Mouse (Mus musculus) heart, postnatal 0 days (tissue): ENCODE data around the gene A830005F24Rik. TPM values are rescaled to one million over a fixed set of nuclear protein-coding genes. Genes with fewer than 3 reads are reported as not detected.

Experiments used
- ATAC-seq: fragments of 200-750 bp; cut with Nextera tagmentation; 2 replicates; pipeline ENCODE4 v1.8.0; 2017; ENCODE audit warnings: low read depth, moderate number of reproducible peaks, moderate library complexity; ENCODE audit not compliant: insufficient read depth
- DNase-seq: peaks from one replicate; pipeline ENCODE4 v3.0.0-alpha.2; 2016; ENCODE audit warnings: low spot score
- H3K27ac ChIP-seq: fragments of 300-500 bp; sonication (generic); 2 replicates; pipeline ENCODE4 v1.5.1; 2014; ENCODE audit warnings: low read depth, mild to moderate bottlenecking
- H3K27me3 ChIP-seq: fragments of 300-500 bp; sonication (generic); 2 replicates; pipeline ENCODE4 v1.6.1; 2014; ENCODE audit warnings: low read length, mixed read lengths; ENCODE audit not compliant: control insufficient read depth, insufficient read depth
- H3K36me3 ChIP-seq: fragments of 300-500 bp; sonication (generic); replicated peaks from 2 replicates; pipeline ENCODE4 v1.6.1; 2014; ENCODE audit warnings: low read length, mixed read lengths; ENCODE audit not compliant: control insufficient read depth, insufficient read depth
- H3K4me1 ChIP-seq: fragments of 300-500 bp; sonication (generic); 2 replicates; pipeline ENCODE4 v1.6.1; 2014; ENCODE audit warnings: antibody characterized with exemption; ENCODE audit not compliant: control insufficient read depth, insufficient read depth
- H3K4me2 ChIP-seq: fragments of 300-500 bp; sonication (generic); 2 replicates; pipeline ENCODE4 v1.6.1; 2014; ENCODE audit warnings: low read depth, mild to moderate bottlenecking, low read length, moderate library complexity
- H3K4me3 ChIP-seq: fragments of 300-500 bp; sonication (generic); 2 replicates; pipeline ENCODE4 v1.5.1; 2014; ENCODE audit warnings: low read depth, low read length
- H3K9ac ChIP-seq: fragments of 300-500 bp; sonication (generic); replicated peaks from 2 replicates; pipeline ENCODE4 v1.6.1; 2014; ENCODE audit warnings: low read depth, low read length, mixed read lengths
- H3K9me3 ChIP-seq: fragments of 300-500 bp; sonication (generic); replicated peaks from 2 replicates; pipeline ENCODE4 v1.6.1; 2016; ENCODE audit warnings: low read length; ENCODE audit not compliant: control insufficient read depth
- CTCF ChIP-seq: IDR thresholded peaks from 2 replicates; pipeline ENCODE4 v1.5.1; 2016; ENCODE audit warnings: antibody characterized with exemption, control low read depth, low read depth
- EP300 ChIP-seq: IDR thresholded peaks from 2 replicates; pipeline ENCODE4 v1.6.1; 2016; ENCODE audit warnings: antibody characterized with exemption, low read depth
- WGBS: fragments of 180-500 bp; shearing (Covaris S2); extraction: QIAGEN DNeasy Blood & Tissue Kit; methylation state at CpG from one replicate; pipeline ENCODE4 v1.1.7; 2014; 5-methylcytosine and 5-hydroxymethylcytosine counted together
- microRNA counts: library from miRNA; unstranded; fragments of <30 nt; microRNA quantifications from one replicate; lab custom pipeline; 2015
- microRNA-seq: library from miRNA; unstranded; fragments of <30 nt; microRNA quantifications from one replicate; pipeline ENCODE4, GENCODE M21; 2016
- polyA plus RNA-seq: library from polyadenylated mRNA; unstranded; fragments of >200 nt; fragmentation: Nextera tagmentation; extraction: Ambion mirVana; gene quantifications from 2 replicates; pipeline ENCODE4 v1.2.1, GENCODE M21; 2015
- total RNA-seq: library from RNA; depleted of rRNA; stranded (reverse); fragments of >200 nt; gene quantifications from 2 replicates; pipeline ENCODE4 v1.2.3, GENCODE M21; 2014; ENCODE audit warnings: low replicate concordance; rRNA removed

Gene A830005F24Rik
- total and polyA plus RNA-seq, 2 experiments from 2014 or later, result 0.20 TPM; not detected in 1

GRCm38 (mm10) chr13:48553511-48553910, 40.1 kb downstream of the A830005F24Rik start:
- no peaks in the 10 kb centered on the region for H3K9me3 ChIP-seq
- peaks cover 12% of the 10 kb centered on the region for H3K4me1 ChIP-seq
- H3K4me2 ChIP-seq, result no peak overlapping the region
- H3K27ac ChIP-seq, result 0 out of 2 replicates have a peak overlapping the region, but pooled peaks have one; percentile 88
- no peak for DNase-seq
- H3K9ac ChIP-seq, result no peak overlapping the region
- no peaks in the 10 kb centered on the region for H3K27me3 ChIP-seq
- ATAC-seq, result no peak
- H3K4me3 ChIP-seq, result no peak overlapping the region
- H3K36me3 ChIP-seq, result no peaks in the 10 kb centered on the region
- TF ChIP-seq EP300, result no peak
- no peak for TF ChIP-seq CTCF
- WGBS, result 53% methylated on average over 5 of the region's 5 CpGs

GRCm38 (mm10) chr13:48554552-48554951, 41.2 kb downstream of the A830005F24Rik start:
- H3K36me3 ChIP-seq, result no peaks in the 10 kb centered on the region
- H3K27ac ChIP-seq, result no peak overlapping the region
- no peak for DNase-seq
- H3K27me3 ChIP-seq, result no peaks in the 10 kb centered on the region
- no peak overlapping the region for H3K9ac ChIP-seq
- no peak for TF ChIP-seq CTCF
- no peak for TF ChIP-seq EP300
- H3K4me2 ChIP-seq, result no peak overlapping the region
- no peak overlapping the region for H3K4me3 ChIP-seq
- H3K9me3 ChIP-seq, result no peaks in the 10 kb centered on the region
- H3K4me1 ChIP-seq, result peaks cover 12% of the 10 kb centered on the region
- WGBS, result 78% methylated on average over 1 of the region's 1 CpGs
- ATAC-seq, result no peak

DNA sequence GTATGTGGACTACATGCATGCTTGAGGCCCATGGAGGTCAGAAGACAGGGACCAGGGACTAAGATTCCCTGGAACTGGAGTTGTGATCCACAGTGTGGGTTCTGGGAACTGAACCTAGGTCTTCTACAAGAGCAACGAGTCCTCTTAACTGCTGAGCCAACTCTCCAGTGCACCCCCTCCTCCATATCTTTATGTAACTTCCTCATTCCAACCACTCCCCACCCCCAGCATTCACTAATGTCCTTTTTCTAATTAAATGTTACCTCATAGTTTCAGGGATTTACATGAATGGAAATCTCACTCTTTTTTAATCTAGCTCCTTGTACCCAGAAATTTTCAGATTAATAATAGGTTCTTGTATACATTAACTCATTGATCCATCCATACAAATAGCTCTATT, 42.6 kb downstream of the A830005F24Rik start:
- peaks cover 12% of the 10 kb centered on the region for H3K4me1 ChIP-seq
- H3K4me2 ChIP-seq, result no peak overlapping the region
- no peak for ATAC-seq
- H3K27ac ChIP-seq, result no peak overlapping the region
- no peak overlapping the region for H3K9ac ChIP-seq
- no peaks in the 10 kb centered on the region for H3K9me3 ChIP-seq
- WGBS, result 32% methylated on average over 1 of the region's 1 CpGs
- H3K4me3 ChIP-seq, result no peak overlapping the region
- H3K27me3 ChIP-seq, result no peaks in the 10 kb centered on the region
- TF ChIP-seq CTCF (no peak), EP300 (no peak)
- H3K36me3 ChIP-seq, result no peaks in the 10 kb centered on the region
- DNase-seq, result no peak

GRCm38 (mm10) chr13:48561481-48561880, 48.1 kb downstream of the A830005F24Rik start:
- Histone ChIP-seq H3K4me3 (no peak overlapping the region), H3K9ac (no peak overlapping the region), H3K9me3 (no peaks in the 10 kb centered on the region), H3K27ac (no peak overlapping the region), H3K27me3 (no peaks in the 10 kb centered on the region), H3K4me2 (no peak overlapping the region), H3K4me1 (peaks cover 7% of the 10 kb centered on the region; the same call in 1 of the 2 replicates), H3K36me3 (no peaks in the 10 kb centered on the region)
- 86% methylated on average over 2 of the region's 2 CpGs for WGBS
- TF ChIP-seq EP300, result no peak
- no peak for TF ChIP-seq CTCF
- ATAC-seq (no peak), DNase-seq (no peak)

DNA sequence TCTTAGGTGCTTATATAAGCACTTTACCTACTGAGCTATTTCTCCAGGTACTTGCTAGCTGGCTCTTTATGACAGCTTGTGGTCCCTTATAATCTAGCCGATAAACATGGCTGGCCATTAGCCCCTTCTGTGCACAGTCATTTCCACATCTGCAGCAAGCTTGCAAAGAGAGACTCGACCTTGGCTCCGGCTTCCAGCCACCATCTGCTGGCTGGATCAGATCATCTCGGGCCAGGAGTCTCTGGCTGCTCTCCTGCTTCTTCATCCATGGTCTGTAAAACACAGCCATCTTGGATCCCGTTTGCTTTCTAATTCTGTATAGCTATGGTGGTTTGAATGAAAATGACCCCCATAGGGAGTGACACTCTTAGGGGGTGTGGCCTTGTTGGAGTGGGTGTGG, 49.0 kb downstream of the A830005F24Rik start:
- Histone ChIP-seq H3K36me3 (no peaks in the 10 kb centered on the region), H3K27ac (no peak overlapping the region), H3K9me3 (no peaks in the 10 kb centered on the region), H3K4me3 (no peak overlapping the region), H3K27me3 (no peaks in the 10 kb centered on the region), H3K4me1 (peaks cover 12% of the 10 kb centered on the region; the same call in 1 of the 2 replicates), H3K9ac (no peak overlapping the region), H3K4me2 (no peak overlapping the region)
- DNase-seq, result no peak
- ATAC-seq, result no peak
- WGBS, result 76% methylated on average over 5 of the region's 5 CpGs
- TF ChIP-seq EP300 (no peak), CTCF (no peak)

MicroRNA genes within 50 kb of the gene (microRNA counts, 519-probe panel; counts per million panel counts)
- microRNA mmu-let-7a (lab: Ali Mortazavi, UCI) (9,394 counts per million, percentile 98 among the panel's probes with 10 or more counts), microRNA mmu-let-7d (lab: Ali Mortazavi, UCI) (9,527 counts per million, percentile 98 among the panel's probes with 10 or more counts), microRNA mmu-let-7f (lab: Ali Mortazavi, UCI) (8,085 counts per million, percentile 92 among the panel's probes with 10 or more counts)

Small RNA genes within 50 kb of the gene (microRNA-seq; reads per million reads assigned to microRNA genes)
- gene Gm24111 (not detected), gene Mirlet7a-1 (200 reads per million, percentile 65 among the genes with 10 or more reads in this experiment), gene Mirlet7d (15,740 reads per million, percentile 96 among the genes with 10 or more reads in this experiment), gene Mirlet7f-1 (not detected)

Other genes starting within 250 kb of the A830005F24Rik start
- 3.8 and 4.3 TPM in 2 replicates for gene Zfp169, start 119 bp upstream of the A830005F24Rik start, total RNA-seq
- 0.93 and 1.0 TPM in 2 replicates for gene Zfp169, start 119 bp upstream of the A830005F24Rik start, polyA plus RNA-seq
- 5.6 and 5.7 TPM in 2 replicates for gene Ptpdc1, start 112.1 kb downstream of the A830005F24Rik start, total RNA-seq
- gene Ptpdc1, start 112.1 kb downstream of the A830005F24Rik start, polyA plus RNA-seq, result 3.1 and 3.5 TPM in 2 replicates
- gene Barx1, start 149.4 kb downstream of the A830005F24Rik start, total RNA-seq, result not detected in 2 replicates
- 0.08 TPM in 1 of 2 replicates, not detected in the other for gene Barx1, start 149.4 kb downstream of the A830005F24Rik start, polyA plus RNA-seq